Mouse (Mus musculus): ENCODE results near the gene Fbn1.

- TF ChIP-seq POLR2A (IDR thresholded peaks at IDR 0.05; ENCODE audit: borderline replicate concordance, extremely low read depth, insufficient read depth, insufficient read length, poor library complexity, severe bottlenecking) (no peak), CTCF (IDR thresholded peaks at IDR 0.05; ENCODE audit: borderline replicate concordance, extremely low read depth, insufficient read depth, insufficient read length) (no peak)
Measured at GRCm38 (mm10) chr2:125335206-125335605, 172.6 kb downstream of the Fbn1 start.

Data from brain, embryonic 14.5 days (tissue).